Mouse (Mus musculus): ENCODE data around the gene Kcna3.

The Kcna3 gene

DNA sequence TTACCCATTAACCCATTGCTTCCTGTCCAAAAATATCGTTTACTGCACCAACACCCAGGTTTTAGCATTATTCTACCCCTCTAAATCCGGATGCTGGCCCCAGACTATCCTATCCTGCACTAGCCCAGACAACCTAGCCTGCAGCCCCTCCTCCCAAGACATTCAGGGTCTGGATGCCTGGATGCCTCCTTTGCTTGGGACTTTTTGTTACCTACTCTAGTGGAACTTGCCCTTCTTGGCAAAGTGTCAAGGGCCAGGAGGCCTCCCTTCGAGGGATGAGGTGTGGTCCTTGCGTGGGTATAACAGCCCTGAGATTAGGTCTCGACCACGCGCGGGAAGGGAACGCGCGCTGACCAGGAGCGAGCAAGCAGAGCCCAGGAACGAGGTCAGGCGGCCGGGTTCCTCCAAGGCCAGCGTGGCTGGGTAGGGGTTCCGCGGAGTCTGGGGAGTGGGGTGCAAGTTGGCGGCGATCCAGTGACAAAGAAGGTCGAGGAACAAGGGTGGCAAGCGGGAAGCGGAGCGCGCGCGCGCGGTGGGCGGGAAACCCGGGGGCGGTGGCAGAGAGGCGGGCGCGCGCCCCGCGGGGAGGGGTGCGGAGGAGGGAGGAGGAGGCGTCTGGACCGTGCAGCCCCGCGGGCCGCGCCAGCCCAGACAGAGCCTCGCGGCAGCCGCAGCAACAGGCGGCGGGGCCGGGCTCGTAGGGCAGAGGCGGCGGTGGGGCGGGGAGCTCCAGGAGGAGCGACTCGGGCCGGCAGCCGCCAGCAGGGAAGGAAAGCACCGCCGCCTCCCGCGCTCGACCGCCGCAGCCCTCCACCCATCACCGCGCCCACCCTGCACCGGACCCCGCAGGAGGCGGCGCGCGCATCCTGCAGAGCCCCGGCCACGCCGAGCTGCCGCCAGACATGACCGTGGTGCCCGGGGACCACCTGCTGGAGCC lies at the start of gene Kcna3:
Gene Kcna3, plus strand, starts transcription at position 649 of the 937 bp plus-strand sequence.
- peak; percentile 57 for DNase-seq (ENCODE audit: low read depth, low spot score)

GRCm38 (mm10) chr3:106991334-106991733 lies 44.6 kb upstream of the Kcna3 start:
- no peak for DNase-seq (ENCODE audit: low read depth, low spot score)

DNA sequence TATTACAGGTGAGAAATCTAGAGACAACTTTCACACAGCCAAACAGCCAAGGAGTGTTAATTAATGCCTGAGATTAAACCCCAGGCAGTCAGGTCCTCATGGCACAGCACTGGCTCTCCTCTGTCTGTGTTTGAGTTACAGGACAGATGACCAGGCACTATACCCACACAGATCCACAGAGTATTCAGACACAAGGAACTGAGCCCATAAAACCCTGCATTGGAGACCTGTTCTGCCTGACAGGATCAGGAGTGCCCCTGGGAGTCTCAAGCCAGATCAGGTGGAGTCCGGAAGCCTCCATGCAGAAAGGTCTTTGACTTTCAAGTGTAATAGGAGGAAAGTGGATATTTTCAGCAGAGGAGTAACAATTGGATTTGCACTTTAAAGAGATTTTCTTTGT lies 40.6 kb upstream of the Kcna3 start:
- no peak for DNase-seq (ENCODE audit: low read depth, low spot score)

GRCm38 (mm10) chr3:106996186-106996585 lies 39.8 kb upstream of the Kcna3 start:
- no peak for DNase-seq (ENCODE audit: low read depth, low spot score)

GRCm38 (mm10) chr3:106998370-106998769 lies 37.6 kb upstream of the Kcna3 start:
- no peak for DNase-seq (ENCODE audit: low read depth, low spot score)

DNA sequence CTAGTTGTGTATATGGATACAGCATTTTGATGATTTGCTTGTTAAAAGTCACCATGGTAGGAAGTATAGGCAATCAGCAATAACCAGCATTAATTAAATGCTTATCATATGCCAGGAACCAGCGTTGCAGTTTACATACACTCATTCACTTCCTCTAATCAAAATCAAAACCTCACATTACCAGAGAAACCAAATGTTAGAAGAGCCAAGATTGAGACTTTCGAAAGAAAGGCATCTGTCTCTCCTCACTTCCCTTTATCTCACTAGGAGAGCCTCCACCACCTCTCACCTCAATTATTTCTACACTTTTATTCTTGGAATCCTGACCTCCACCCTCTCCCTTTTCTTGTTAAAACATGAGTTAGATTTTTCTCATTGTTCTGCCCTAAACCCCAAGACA lies 35.8 kb upstream of the Kcna3 start:
- no peak for DNase-seq (ENCODE audit: low read depth, low spot score)

- DNase-seq (ENCODE audit: low read depth, low spot score): no peak
These were observed 33.5 kb upstream of the Kcna3 start for GRCm38 (mm10) chr3:107002249-107003123.

DNA sequence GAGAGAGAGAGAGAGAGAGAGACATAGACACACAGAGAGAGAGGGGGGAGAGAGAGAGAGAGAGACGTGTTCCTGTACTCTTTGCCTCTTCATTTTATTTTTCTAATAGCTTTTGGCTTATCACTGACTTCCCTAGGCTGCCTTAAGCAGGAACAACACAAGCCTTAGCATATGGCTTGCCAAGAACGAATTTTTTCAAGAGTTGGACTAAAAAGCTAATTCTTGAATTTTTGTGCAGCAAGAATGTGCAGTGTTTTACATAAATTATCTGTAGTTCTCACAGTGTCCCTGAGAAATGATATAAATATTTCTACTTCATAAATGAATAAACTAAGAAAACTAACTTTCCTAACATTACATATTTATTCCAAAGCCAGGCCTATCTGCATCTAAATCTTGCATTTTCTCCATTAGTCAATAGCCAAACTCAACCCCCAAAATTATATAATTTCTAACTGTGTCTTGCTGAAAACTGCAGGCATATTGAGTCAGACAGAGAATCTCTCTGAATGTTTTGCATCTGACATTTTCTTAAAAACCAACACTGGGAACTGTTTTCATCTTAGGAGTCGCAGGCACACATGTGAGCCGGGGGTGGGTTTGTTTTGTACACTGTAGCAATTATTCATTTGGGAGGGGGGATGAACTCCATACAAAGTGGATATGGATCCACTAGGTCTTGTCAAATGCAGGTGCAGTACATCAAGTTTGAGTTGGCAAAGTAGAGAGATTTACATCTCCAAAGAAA lies 26.5 kb upstream of the Kcna3 start:
- no peak for DNase-seq (ENCODE audit: low read depth, low spot score)

- no peak for DNase-seq (ENCODE audit: low read depth, low spot score)
These were observed 17.7 kb upstream of the Kcna3 start for GRCm38 (mm10) chr3:107018286-107018685.

- DNase-seq (ENCODE audit: low read depth, low spot score): no peak
These were observed 4.4 kb upstream of the Kcna3 start for GRCm38 (mm10) chr3:107031547-107031946.

DNA sequence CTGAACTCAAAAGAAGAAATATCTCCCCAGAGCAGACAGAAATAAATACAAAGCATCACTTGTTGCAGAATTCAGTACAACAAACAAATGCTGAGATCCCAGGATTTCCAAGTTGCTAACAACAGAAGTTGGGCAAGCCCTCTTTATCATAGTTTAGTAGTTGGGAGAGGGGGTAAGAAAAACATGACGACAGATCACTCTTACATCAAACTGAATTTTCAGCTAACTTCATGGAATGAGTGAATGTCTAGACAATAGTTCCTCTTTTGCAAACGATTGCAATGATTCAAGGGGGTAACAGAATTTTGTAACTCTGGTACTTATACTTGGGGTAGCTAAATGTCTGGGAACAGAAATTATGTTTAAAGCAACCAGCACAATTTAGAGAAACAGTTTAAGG lies 1.2 kb upstream of the Kcna3 start:
- no peak for DNase-seq (ENCODE audit: low read depth, low spot score)

DNA sequence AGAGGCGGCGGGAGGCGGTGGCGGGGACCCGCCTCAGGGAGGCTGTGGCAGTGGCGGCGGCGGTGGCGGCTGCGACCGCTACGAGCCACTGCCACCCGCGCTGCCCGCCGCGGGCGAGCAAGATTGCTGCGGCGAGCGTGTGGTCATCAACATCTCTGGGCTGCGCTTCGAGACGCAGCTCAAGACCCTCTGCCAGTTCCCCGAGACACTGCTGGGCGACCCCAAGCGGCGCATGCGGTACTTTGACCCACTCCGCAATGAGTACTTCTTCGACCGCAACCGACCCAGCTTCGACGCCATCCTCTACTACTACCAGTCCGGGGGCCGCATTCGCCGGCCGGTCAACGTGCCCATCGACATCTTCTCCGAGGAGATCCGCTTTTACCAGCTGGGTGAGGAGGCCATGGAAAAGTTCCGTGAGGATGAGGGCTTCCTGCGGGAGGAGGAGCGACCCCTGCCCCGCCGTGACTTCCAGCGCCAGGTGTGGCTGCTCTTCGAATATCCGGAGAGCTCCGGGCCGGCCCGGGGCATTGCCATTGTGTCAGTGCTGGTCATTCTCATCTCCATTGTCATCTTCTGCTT lies 580 bp downstream of the Kcna3 start:
- DNase-seq (ENCODE audit: low read depth, low spot score): peak; percentile 27

DNA sequence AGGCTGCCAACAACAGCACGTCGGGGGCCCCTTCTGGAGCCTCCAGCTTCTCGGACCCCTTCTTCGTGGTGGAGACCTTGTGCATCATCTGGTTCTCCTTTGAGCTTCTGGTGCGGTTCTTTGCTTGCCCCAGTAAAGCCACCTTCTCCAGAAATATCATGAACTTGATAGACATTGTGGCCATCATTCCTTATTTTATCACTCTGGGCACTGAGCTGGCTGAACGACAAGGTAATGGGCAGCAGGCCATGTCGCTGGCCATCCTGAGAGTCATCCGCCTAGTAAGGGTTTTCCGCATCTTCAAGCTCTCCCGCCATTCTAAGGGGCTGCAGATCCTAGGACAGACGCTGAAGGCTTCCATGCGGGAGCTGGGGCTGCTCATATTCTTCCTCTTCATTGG lies 1.1 kb downstream of the Kcna3 start:
- DNase-seq (ENCODE audit: low read depth, low spot score): no peak

DNA sequence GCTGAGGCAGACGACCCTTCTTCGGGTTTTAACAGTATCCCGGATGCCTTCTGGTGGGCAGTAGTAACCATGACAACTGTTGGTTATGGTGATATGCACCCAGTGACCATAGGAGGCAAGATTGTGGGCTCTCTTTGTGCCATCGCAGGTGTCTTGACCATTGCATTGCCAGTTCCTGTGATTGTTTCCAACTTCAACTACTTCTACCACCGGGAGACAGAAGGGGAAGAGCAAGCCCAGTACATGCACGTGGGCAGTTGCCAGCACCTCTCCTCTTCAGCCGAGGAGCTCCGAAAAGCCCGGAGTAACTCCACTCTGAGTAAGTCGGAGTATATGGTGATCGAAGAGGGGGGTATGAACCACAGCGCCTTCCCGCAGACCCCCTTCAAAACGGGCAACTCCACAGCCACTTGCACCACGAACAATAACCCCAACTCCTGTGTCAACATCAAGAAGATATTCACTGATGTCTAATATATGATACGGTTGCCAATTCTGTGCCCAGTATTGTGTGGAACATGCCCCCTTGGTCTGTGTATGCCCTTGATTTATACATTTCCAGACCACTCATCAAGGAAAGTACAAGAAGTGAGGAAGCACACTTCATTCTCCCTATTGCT lies 1.7 kb downstream of the Kcna3 start:
- no peak for DNase-seq (ENCODE audit: low read depth, low spot score)

GRCm38 (mm10) chr3:107038156-107038536 lies 2.2 kb downstream of the Kcna3 start:
- no peak for DNase-seq (ENCODE audit: low read depth, low spot score)

DNA sequence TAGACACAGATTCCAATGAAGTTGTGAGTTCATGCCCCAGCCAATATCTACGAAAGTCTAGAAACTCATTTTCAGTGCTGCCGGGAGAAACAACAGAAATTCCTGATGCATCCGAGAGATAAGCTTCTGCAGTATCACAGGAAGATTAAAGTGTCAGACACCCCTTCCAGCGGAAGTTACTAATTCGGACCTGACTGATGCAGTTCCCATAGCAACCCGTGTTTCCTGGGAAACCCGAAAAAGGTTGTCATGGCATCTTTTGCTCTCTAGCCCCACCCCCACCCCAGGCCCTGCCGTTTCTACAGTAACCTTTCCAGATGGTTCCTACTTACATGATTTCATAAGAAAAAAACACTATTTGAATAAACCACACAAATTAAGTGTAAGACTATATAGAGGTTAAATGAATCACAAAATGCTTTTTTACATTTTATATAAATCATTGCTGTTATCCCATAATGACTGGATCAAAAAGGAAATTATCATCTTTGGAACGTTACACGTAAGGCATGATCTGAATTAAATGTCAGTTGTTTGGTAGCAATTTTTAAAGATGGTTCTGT lies 2.8 kb downstream of the Kcna3 start:
- DNase-seq (ENCODE audit: low read depth, low spot score): no peak

DNA sequence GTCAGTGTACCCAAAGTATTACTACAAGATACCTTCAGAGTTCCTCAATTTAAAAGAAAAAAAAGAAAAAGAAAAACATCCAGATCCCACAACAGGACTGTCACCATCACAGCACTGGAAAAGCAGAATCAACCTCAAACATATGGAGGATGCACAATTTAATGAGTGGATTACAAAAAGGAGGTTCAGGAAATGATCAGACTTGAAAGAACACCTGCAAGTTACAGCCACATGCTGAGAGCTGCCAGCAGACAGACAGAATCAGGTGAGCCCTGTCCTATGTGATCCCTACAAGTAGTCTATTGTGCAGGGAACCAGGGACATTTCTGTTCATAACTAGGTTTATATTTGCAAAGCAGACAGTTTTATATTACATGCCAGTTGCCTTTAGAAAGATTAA lies 3.3 kb downstream of the Kcna3 start:
- DNase-seq (ENCODE audit: low read depth, low spot score): no peak

DNA sequence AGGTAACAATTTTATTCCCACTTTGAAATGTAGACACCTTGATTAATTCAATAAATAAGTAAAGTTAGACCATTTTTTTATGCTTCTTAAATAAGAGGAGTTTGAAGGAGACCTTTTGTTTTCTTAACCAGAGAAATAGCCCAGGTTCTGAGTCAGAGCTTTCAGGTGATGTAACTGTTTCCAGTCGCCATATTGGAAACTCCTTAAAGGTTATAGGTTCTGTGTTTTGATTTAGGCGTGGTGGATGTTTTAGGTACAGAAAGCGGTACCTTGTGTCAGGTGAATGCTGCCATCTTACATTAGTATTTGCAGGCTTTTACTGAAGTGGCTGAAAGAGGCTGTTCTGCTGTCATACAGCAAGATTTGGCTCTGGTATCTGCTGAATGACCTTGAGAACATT lies 4.4 kb downstream of the Kcna3 start:
- DNase-seq (ENCODE audit: low read depth, low spot score): no peak

GRCm38 (mm10) chr3:107041718-107042117 lies 5.7 kb downstream of the Kcna3 start:
- no peak for DNase-seq (ENCODE audit: low read depth, low spot score)

- no peak for DNase-seq (ENCODE audit: low read depth, low spot score)
These were observed 25.5 kb downstream of the Kcna3 start for GRCm38 (mm10) chr3:107061468-107061867.

DNA sequence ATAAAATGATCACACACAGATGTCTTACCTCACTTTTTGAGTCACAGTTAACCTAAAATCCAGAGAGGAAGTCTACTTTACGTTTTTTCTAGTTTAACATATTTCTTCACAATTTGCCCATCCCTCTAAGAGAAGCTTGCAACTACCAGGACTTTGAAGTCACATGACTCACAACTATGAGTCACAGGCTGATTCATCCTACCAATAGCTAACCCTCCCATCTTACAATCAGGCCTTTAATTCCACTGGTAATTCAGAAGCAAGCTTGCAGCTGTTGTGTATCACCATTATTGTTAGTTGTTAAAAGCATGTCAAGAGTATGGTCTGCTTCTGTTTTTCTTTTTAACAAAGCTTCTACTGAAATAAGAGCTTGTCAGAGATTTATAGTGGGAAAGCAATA lies 26.8 kb downstream of the Kcna3 start:
- no peak for DNase-seq (ENCODE audit: low read depth, low spot score)
